Mouse (Mus musculus) embryonic fibroblast, embryonic 13.5 days (primary cell): ENCODE measurements around the gene Rubcnl.

Experiments used
- CTCF ChIP-seq: IDR thresholded peaks from 2 replicates; pipeline ENCODE4 v1.5.1; 2011; ENCODE audit warnings: mild to moderate bottlenecking, control low read depth, low read length, moderate library complexity, borderline replicate concordance; ENCODE audit not compliant: insufficient read depth
- POLR2A ChIP-seq: IDR thresholded peaks from 2 replicates; pipeline ENCODE4 v1.6.1; 2011; ENCODE audit warnings: low read depth, mild to moderate bottlenecking, control low read depth, low read length, moderate library complexity

DNA sequence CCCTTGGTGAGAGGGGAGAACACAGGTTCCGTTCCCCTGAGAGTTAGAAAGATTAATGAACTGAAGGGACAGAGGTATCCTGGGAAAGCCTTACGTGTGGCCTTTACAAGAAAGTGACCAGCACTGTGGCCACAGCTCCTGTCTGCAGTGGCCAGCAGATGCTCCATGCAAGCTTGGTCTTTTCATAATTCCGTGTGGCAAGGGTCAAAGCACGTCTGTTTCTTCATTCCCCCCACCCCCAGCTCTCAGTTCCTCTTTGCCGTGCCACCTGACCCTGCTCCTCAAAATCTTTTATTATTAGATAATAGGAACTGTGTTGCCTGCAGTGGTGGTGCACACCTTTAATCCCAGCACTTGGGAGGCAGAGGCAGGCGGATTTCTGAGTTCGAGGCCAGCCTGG lies 1.4 kb downstream of the Rubcnl start:
- TF ChIP-seq POLR2A (no peak), CTCF (no peak)
